Mouse (Mus musculus): Measurements from ENCODE around the gene Fabp6.

DNA sequence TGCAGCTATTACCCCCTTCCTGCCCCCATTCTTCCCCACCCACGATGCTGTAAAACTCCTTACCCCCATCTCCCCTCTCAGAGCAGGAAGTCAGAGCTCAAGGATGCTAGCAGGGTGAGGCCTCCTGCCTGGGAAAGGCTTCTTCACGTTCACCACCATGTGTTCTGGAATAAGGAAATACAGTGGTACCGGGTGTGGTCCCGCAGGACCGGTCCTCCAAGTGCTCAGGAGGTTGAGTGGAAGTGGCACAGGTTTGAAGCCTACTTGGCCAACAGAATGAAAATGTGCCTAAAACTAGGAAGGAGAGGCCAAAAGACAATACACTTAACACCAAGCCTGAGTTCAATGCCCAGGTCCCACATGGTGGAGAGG, 9.3 kb upstream of the Fabp6 start:
- TF ChIP-seq ZNF384 (IDR thresholded peaks at IDR 0.05; ENCODE audit: low read depth, low read length) (no peak), CHD2 (IDR thresholded peaks at IDR 0.05; ENCODE audit: low read length) (no peak), CHD1 (IDR thresholded peaks at IDR 0.05; ENCODE audit: low read depth, low read length) (no peak), IRF4 (IDR thresholded peaks at IDR 0.05; ENCODE audit: low read depth, low read length) (no peak), MAFK (IDR thresholded peaks at IDR 0.05; ENCODE audit: insufficient replicate concordance, low read length) (no peak)

All from CH12.LX (cell line).